Mouse (Mus musculus): ENCODE measurements around the gene Rgs10. TPM values are rescaled to one million over a fixed set of nuclear protein-coding genes. Genes with fewer than 3 reads are reported as not detected.

The Rgs10 gene
- polyA plus RNA-seq, 1 experiment, result 5.1 TPM

- H3K27me3 ChIP-seq (replicated peaks; ENCODE audit: control insufficient read depth, insufficient read depth, low read length), result no peaks in the 10 kb centered on the region
- WGBS, result 44% methylated on average over 4 of the region's 4 CpGs
- no peak overlapping the region for H3K27ac ChIP-seq (ENCODE audit: insufficient read depth, low read depth, low read length)
- H3K4me1 ChIP-seq (ENCODE audit: control insufficient read depth, insufficient read depth, low read length), result no peaks in the 10 kb centered on the region
- no peaks in the 10 kb centered on the region for H3K36me3 ChIP-seq (ENCODE audit: control insufficient read depth, insufficient read depth, low read length)
- TF ChIP-seq POLR2A (IDR thresholded peaks at IDR 0.05; ENCODE audit: low read depth, low read length) (no peak), CTCF (conservative IDR thresholded peaks at IDR 0.05; ENCODE audit: insufficient read depth, insufficient read length, low read depth, low read length) (no peak)
- peak; percentile 55 for DNase-seq
- H3K4me3 ChIP-seq (ENCODE audit: insufficient read depth, low read depth, low read length), result no peak overlapping the region
Observed at GRCm38 (mm10) chr7:128365096-128365715, 53.4 kb downstream of the Rgs10 start.

GRCm38 (mm10) chr7:128364526-128364925, 54.0 kb downstream of the Rgs10 start:
- TF ChIP-seq CTCF (conservative IDR thresholded peaks at IDR 0.05; ENCODE audit: insufficient read depth, insufficient read length, low read depth, low read length) (no peak), POLR2A (IDR thresholded peaks at IDR 0.05; ENCODE audit: low read depth, low read length) (no peak)
- Histone ChIP-seq H3K4me1 (ENCODE audit: control insufficient read depth, insufficient read depth, low read length) (no peaks in the 10 kb centered on the region), H3K36me3 (ENCODE audit: control insufficient read depth, insufficient read depth, low read length) (no peaks in the 10 kb centered on the region), H3K27me3 (replicated peaks; ENCODE audit: control insufficient read depth, insufficient read depth, low read length) (no peaks in the 10 kb centered on the region), H3K4me3 (ENCODE audit: insufficient read depth, low read depth, low read length) (no peak overlapping the region), H3K27ac (ENCODE audit: insufficient read depth, low read depth, low read length) (no peak overlapping the region)
- DNase-seq, result no peak
- WGBS, result 60% methylated on average over 11 of the region's 11 CpGs

- no peaks in the 10 kb centered on the region for H3K4me1 ChIP-seq (ENCODE audit: control insufficient read depth, insufficient read depth, low read length)
- no peaks in the 10 kb centered on the region for H3K27me3 ChIP-seq (replicated peaks; ENCODE audit: control insufficient read depth, insufficient read depth, low read length)
- H3K27ac ChIP-seq (ENCODE audit: insufficient read depth, low read depth, low read length), result no peak overlapping the region
- no peak overlapping the region for H3K4me3 ChIP-seq (ENCODE audit: insufficient read depth, low read depth, low read length)
- peak; percentile 64 for DNase-seq
- WGBS, result 63% methylated on average over 10 of the region's 10 CpGs
- H3K36me3 ChIP-seq (ENCODE audit: control insufficient read depth, insufficient read depth, low read length), result no peaks in the 10 kb centered on the region
- TF ChIP-seq POLR2A (IDR thresholded peaks at IDR 0.05; ENCODE audit: low read depth, low read length) (no peak), CTCF (conservative IDR thresholded peaks at IDR 0.05; ENCODE audit: insufficient read depth, insufficient read length, low read depth, low read length) (no peak)
Observed at GRCm38 (mm10) chr7:128363806-128364205, 54.8 kb downstream of the Rgs10 start.

- H3K27me3 ChIP-seq (replicated peaks; ENCODE audit: control insufficient read depth, insufficient read depth, low read length), result no peaks in the 10 kb centered on the region
- H3K4me1 ChIP-seq (ENCODE audit: control insufficient read depth, insufficient read depth, low read length), result no peaks in the 10 kb centered on the region
- DNase-seq, result no peak
- TF ChIP-seq POLR2A (IDR thresholded peaks at IDR 0.05; ENCODE audit: low read depth, low read length) (no peak), CTCF (conservative IDR thresholded peaks at IDR 0.05; ENCODE audit: insufficient read depth, insufficient read length, low read depth, low read length) (no peak)
- H3K36me3 ChIP-seq (ENCODE audit: control insufficient read depth, insufficient read depth, low read length), result no peaks in the 10 kb centered on the region
- WGBS, result 71% methylated on average over 4 of the region's 4 CpGs
- no peak overlapping the region for H3K27ac ChIP-seq (ENCODE audit: insufficient read depth, low read depth, low read length)
- H3K4me3 ChIP-seq (ENCODE audit: insufficient read depth, low read depth, low read length), result no peak overlapping the region
Observed at GRCm38 (mm10) chr7:128362916-128363315, 55.6 kb downstream of the Rgs10 start.

GRCm38 (mm10) chr7:128359741-128360140, 58.8 kb downstream of the Rgs10 start:
- peak; percentile 14 for DNase-seq
- Histone ChIP-seq H3K4me1 (ENCODE audit: control insufficient read depth, insufficient read depth, low read length) (no peaks in the 10 kb centered on the region), H3K27me3 (replicated peaks; ENCODE audit: control insufficient read depth, insufficient read depth, low read length) (no peaks in the 10 kb centered on the region), H3K4me3 (ENCODE audit: insufficient read depth, low read depth, low read length) (no peak overlapping the region), H3K27ac (ENCODE audit: insufficient read depth, low read depth, low read length) (no peak overlapping the region), H3K36me3 (ENCODE audit: control insufficient read depth, insufficient read depth, low read length) (no peaks in the 10 kb centered on the region)
- WGBS, result 66% methylated on average over 9 of the region's 9 CpGs
- TF ChIP-seq CTCF (conservative IDR thresholded peaks at IDR 0.05; ENCODE audit: insufficient read depth, insufficient read length, low read depth, low read length) (peak; percentile 26; the same call in 1 of the 2 replicates), POLR2A (IDR thresholded peaks at IDR 0.05; ENCODE audit: low read depth, low read length) (no peak)

GRCm38 (mm10) chr7:128359164-128359563, 59.4 kb downstream of the Rgs10 start:
- no peaks in the 10 kb centered on the region for H3K36me3 ChIP-seq (ENCODE audit: control insufficient read depth, insufficient read depth, low read length)
- H3K27me3 ChIP-seq (replicated peaks; ENCODE audit: control insufficient read depth, insufficient read depth, low read length), result no peaks in the 10 kb centered on the region
- H3K4me3 ChIP-seq (ENCODE audit: insufficient read depth, low read depth, low read length), result no peak overlapping the region
- H3K27ac ChIP-seq (ENCODE audit: insufficient read depth, low read depth, low read length), result no peak overlapping the region
- H3K4me1 ChIP-seq (ENCODE audit: control insufficient read depth, insufficient read depth, low read length), result no peaks in the 10 kb centered on the region
- 69% methylated on average over 7 of the region's 7 CpGs for WGBS
- no peak for DNase-seq
- no peak for TF ChIP-seq CTCF (conservative IDR thresholded peaks at IDR 0.05; ENCODE audit: insufficient read depth, insufficient read length, low read depth, low read length)
- TF ChIP-seq POLR2A (IDR thresholded peaks at IDR 0.05; ENCODE audit: low read depth, low read length), result no peak

- WGBS, result 79% methylated on average over 9 of the region's 9 CpGs
- no peak for TF ChIP-seq POLR2A (IDR thresholded peaks at IDR 0.05; ENCODE audit: low read depth, low read length)
Observed at GRCm38 (mm10) chr7:128358741-128359140, 59.8 kb downstream of the Rgs10 start.

More at GRCm38 (mm10) chr7:128358741-128359140, 59.8 kb downstream of the Rgs10 start:
- H3K27me3 ChIP-seq (replicated peaks; ENCODE audit: control insufficient read depth, insufficient read depth, low read length), result no peaks in the 10 kb centered on the region
- no peak overlapping the region for H3K4me3 ChIP-seq (ENCODE audit: insufficient read depth, low read depth, low read length)
- no peaks in the 10 kb centered on the region for H3K36me3 ChIP-seq (ENCODE audit: control insufficient read depth, insufficient read depth, low read length)
- no peak overlapping the region for H3K27ac ChIP-seq (ENCODE audit: insufficient read depth, low read depth, low read length)
- no peak for DNase-seq
- no peaks in the 10 kb centered on the region for H3K4me1 ChIP-seq (ENCODE audit: control insufficient read depth, insufficient read depth, low read length)
